Mouse (Mus musculus): ENCODE results near the gene Melk.

DNA sequence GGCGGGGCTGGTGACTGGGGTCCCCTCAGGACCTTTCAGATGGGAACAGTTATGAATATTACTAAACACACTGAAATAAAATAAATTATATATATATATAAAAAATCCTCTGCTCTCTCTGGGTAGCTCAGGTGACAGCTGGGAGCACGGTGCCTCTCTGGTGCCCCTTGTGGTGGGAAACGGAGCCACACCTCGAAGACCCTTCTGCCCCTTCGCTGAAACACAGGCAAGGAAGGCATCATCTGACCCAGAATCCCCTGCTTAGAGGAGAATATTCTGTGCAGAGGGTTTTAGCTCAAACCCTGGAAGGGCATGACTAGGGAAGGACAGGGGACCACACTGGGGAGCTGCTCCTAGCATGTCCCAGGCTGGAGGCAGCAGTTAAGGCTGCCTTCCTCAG is 101.9 kb downstream of the Melk start:
- TF ChIP-seq GATA1 (IDR thresholded peaks at IDR 0.05; ENCODE audit: borderline replicate concordance, low read length), result no peak
- no peak for TF ChIP-seq FLI1 (IDR thresholded peaks at IDR 0.05; ENCODE audit: low read length)

Measured in megakaryocyte, embryonic 14.5 days (primary cell).